ENCODE assay signal across 22 mouse cellular contexts in the genomic region with DNA sequence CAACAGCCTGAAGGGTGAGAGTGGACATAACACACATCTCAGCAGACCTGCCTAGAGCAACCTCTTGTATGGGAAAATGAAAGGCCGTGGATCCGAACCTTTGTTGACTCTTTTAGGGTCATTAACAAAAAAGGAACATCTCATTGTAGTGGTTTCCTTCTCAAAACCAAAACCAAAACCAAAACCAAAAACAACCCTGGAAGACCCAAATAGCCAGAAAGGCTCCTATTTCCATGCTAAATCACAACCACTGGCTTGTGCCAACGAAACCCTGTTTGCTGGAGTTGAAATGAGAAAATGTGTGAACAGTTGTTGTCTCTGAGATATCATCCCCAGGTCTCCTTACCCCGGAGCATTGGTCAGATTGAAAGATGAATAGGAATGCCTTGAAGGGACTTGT.
DNase-seq lines count a peak whose midpoint lies in the region; ATAC-seq and TF ChIP-seq lines count a peak whose summit lies in the region.
"Had no signal": no experiment of that assay in that cellular context is flagged by ENCODE, and none has a peak within 500 bp of the region (broad histone marks: within the 10 kb centered on the region; RNA-seq: fewer than 3 reads in every experiment).

No protein-coding gene starts in this region.

- H3K27me3 ChIP-seq in liver, postnatal 0 days (ENCODE audit: insufficient read depth, low read length): no peaks in the 10 kb centered on the region
- H3K27me3 ChIP-seq: forebrain, embryonic 13.5 days; hindbrain, embryonic 12.5 days; intestine, embryonic 15.5 days had no signal

- DNase-seq in liver, postnatal 0 days: no peak
- no peak for DNase-seq in liver
- no peak for DNase-seq in adrenal gland, postnatal 14 days
- no peak for DNase-seq in urinary bladder, postnatal 14 days (ENCODE audit: low spot score)
- DNase-seq in left cerebral cortex, postnatal 14 days (ENCODE audit: low spot score in 2 of 2): no peak
- DNase-seq: adrenal gland, postnatal 10 days; cerebellum, adult 11-12 months; cerebellum, adult 9-10 months; cerebellum, postnatal 36 days; gastrocnemius, adult 2 months; gastrocnemius, postnatal 25 days; heart, postnatal 10 days; heart, postnatal 4 days had no signal

- intact Hi-C loops in left cerebral cortex, postnatal 14 days (cut with DNase I): no loop called here

- no peaks in the 10 kb centered on the region; the same call in 1 of the 2 replicates for H3K4me1 ChIP-seq in liver, postnatal 0 days (ENCODE audit: insufficient read depth)
- H3K4me1 ChIP-seq: heart, embryonic 10.5 days; intestine, embryonic 15.5 days had no signal

- no peak for TF ChIP-seq CTCF in liver, postnatal 0 days (IDR thresholded peaks at IDR 0.05; ENCODE audit: low read depth)

- no peak overlapping the region for H3K4me3 ChIP-seq in liver, postnatal 0 days (ENCODE audit: low read depth, low read length)
- H3K4me3 ChIP-seq: embryonic facial prominence, embryonic 10.5 days; forebrain, embryonic 13.5 days; gastrocnemius, adult 2 months; heart, embryonic 10.5 days; hindbrain, embryonic 12.5 days; intestine, embryonic 15.5 days had no signal

- no peak overlapping the region for H3K9ac ChIP-seq in liver, postnatal 0 days (replicated peaks)
- H3K9ac ChIP-seq: forebrain, embryonic 13.5 days; hindbrain, embryonic 12.5 days; intestine, embryonic 15.5 days had no signal

- H3K36me3 ChIP-seq in liver, postnatal 0 days (replicated peaks; ENCODE audit: insufficient read depth, low read length): no peaks in the 10 kb centered on the region
- H3K36me3 ChIP-seq: embryonic facial prominence, embryonic 10.5 days; G1E; heart, embryonic 10.5 days; hindbrain, embryonic 12.5 days; intestine, embryonic 15.5 days had no signal

- ATAC-seq in liver, postnatal 0 days: no peak
- peak; percentile 52 for ATAC-seq in activated CD4-positive, CD25-positive, alpha-beta regulatory T cell, adult 4 months
- peak; percentile 82 for ATAC-seq in inflammation-experienced regulatory T-cells, adult 6 months
- ATAC-seq: forebrain, embryonic 13.5 days; hindbrain, embryonic 16.5 days; intestine, embryonic 15.5 days had no signal

- TF ChIP-seq EP300 in liver, postnatal 0 days (IDR thresholded peaks at IDR 0.05; ENCODE audit: low read depth): no peak

- H3K9me3 ChIP-seq in liver, postnatal 0 days (ENCODE audit: low read length): no peaks in the 10 kb centered on the region
- H3K9me3 ChIP-seq: embryonic facial prominence, embryonic 10.5 days; forebrain, embryonic 13.5 days; G1E; heart, embryonic 10.5 days; hindbrain, embryonic 12.5 days; intestine, embryonic 15.5 days had no signal

- H3K27ac ChIP-seq in liver, postnatal 0 days (ENCODE audit: low read depth): no peak overlapping the region
- H3K27ac ChIP-seq: embryonic facial prominence, embryonic 10.5 days; forebrain, embryonic 13.5 days; gastrocnemius, adult 2 months; heart, embryonic 10.5 days; hindbrain, embryonic 12.5 days; intestine, embryonic 15.5 days had no signal

- WGBS in liver, postnatal 0 days (ENCODE audit: insufficient replicate concordance): 61% methylated on average over 4 of the region's 4 CpGs

- H3K4me2 ChIP-seq in liver, postnatal 0 days (ENCODE audit: low read depth, low read length): 0 out of 2 replicates have a peak overlapping the region, but pooled peaks have one; percentile 3
- H3K4me2 ChIP-seq: forebrain, embryonic 13.5 days; hindbrain, embryonic 12.5 days; intestine, embryonic 15.5 days had no signal
